Mouse (Mus musculus): ENCODE measurements at regions not wholly inside any gene's neighbourhood (a gene's known extent, or its start where the extent isn't known, plus 50 kb on each side); places are given as distances from the start of the nearest gene placed in this dataset.

DNA sequence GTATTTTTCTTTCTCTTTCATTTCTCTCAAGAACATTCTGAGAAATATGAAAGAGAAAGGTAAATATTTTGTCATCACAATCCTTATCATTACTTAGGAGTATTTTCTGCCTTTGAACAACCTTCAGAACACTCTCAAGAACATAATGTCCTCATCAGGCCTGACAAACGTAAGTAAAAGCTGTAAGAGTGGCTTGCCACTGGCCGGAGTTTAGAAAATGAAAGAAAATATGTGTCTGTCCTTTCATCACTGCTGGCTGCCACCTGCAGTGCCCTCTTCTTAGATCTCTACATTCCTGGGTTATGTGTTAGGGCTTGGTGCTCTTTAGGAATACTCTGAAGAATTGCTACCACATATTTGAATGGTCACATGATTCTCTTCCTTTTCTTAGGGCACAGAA, 390.2 kb downstream of the 9330182O14Rik start:
- TF ChIP-seq CTCF (IDR thresholded peaks at IDR 0.05; ENCODE audit: borderline replicate concordance, extremely low read depth, insufficient read depth, insufficient read length) (no peak), POLR2A (IDR thresholded peaks at IDR 0.05; ENCODE audit: borderline replicate concordance, extremely low read depth, insufficient read depth, insufficient read length, poor library complexity, severe bottlenecking) (no peak)
